Mouse (Mus musculus) brain, embryonic 14.5 days (tissue): ENCODE results near the gene Dleu7.

Experiments
- CTCF ChIP-seq: fragments of 200-500 bp; IDR thresholded peaks from 2 replicates; pipeline ENCODE4 v1.5.1; 2012; ENCODE audit warnings: inconsistent platforms, mild to moderate bottlenecking, moderate library complexity, borderline replicate concordance; ENCODE audit not compliant: insufficient read depth, insufficient read length; ENCODE audit errors: extremely low read depth
- POLR2A ChIP-seq: fragments of 200-500 bp; IDR thresholded peaks from 2 replicates; pipeline ENCODE4 v1.6.1; 2012; ENCODE audit warnings: mild to moderate bottlenecking, inconsistent platforms, borderline replicate concordance; ENCODE audit not compliant: poor library complexity, insufficient read depth, insufficient read length, severe bottlenecking; ENCODE audit errors: extremely low read depth

DNA sequence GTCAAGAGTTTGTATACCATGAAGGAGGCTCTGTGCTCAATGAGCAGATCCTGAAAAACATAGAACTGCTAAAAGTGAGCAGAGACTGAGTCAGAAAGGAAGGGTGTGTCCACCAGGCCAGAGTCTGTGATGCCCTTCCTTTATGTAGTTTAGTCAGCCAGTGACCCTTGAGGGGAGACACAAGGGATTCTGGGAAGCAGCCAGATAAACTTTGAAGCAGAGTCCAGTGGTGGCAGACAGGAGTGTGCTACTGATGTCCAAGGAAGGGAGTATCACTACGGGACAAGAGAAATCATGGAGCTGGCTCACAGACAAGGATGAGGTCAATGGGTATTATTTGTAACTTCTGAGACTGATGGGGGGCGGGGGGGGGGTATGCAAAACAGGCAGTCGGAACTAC, 7.2 kb upstream of the Dleu7 start:
- TF ChIP-seq CTCF, result no peak
- TF ChIP-seq POLR2A, result no peak
